Mouse (Mus musculus) heart, embryonic 12.5 days (tissue): ENCODE data around the gene Lrrc4b. TPM values are rescaled to one million over a fixed set of nuclear protein-coding genes. Genes with fewer than 3 reads are reported as not detected.

Experiments
- ATAC-seq: fragments of 200-750 bp; cut with Nextera tagmentation; 2 replicates; pipeline ENCODE4 v1.8.0; 2017; ENCODE audit warnings: moderate TSS enrichment, moderate library complexity; ENCODE audit not compliant: insufficient number of reproducible peaks, low FRiP score
- H3K27ac ChIP-seq: fragments of 300-500 bp; sonication (generic); 2 replicates; pipeline ENCODE4 v1.5.1; 2016; ENCODE audit warnings: mild to moderate bottlenecking, moderate library complexity; ENCODE audit not compliant: poor library complexity, severe bottlenecking
- H3K27me3 ChIP-seq: fragments of 300-500 bp; sonication (generic); replicated peaks from 2 replicates; pipeline ENCODE4 v1.6.1; 2016; ENCODE audit warnings: mild to moderate bottlenecking, moderate library complexity
- H3K36me3 ChIP-seq: fragments of 300-500 bp; sonication (generic); 2 replicates; pipeline ENCODE4 v1.6.1; 2016; ENCODE audit warnings: mild to moderate bottlenecking, moderate library complexity
- H3K4me1 ChIP-seq: fragments of 300-500 bp; sonication (generic); replicated peaks from 2 replicates; pipeline ENCODE4 v1.6.1; 2016; ENCODE audit warnings: mild to moderate bottlenecking
- H3K4me2 ChIP-seq: fragments of 300-500 bp; sonication (generic); 2 replicates; pipeline ENCODE4 v1.6.1; 2016; ENCODE audit warnings: mild to moderate bottlenecking, moderate library complexity
- H3K4me3 ChIP-seq: fragments of 300-500 bp; sonication (generic); 2 replicates; pipeline ENCODE4 v1.5.1; 2016; ENCODE audit warnings: mild to moderate bottlenecking
- H3K9ac ChIP-seq: fragments of 300-500 bp; sonication (generic); 2 replicates; pipeline ENCODE4 v1.6.1; 2016; ENCODE audit warnings: mild to moderate bottlenecking, moderate library complexity
- H3K9me3 ChIP-seq: fragments of 300-500 bp; sonication (generic); replicated peaks from 2 replicates; pipeline ENCODE4 v1.6.1; 2016; ENCODE audit warnings: mild to moderate bottlenecking, moderate library complexity
- WGBS: fragments of 180-500 bp; shearing (Covaris S2); methylation state at CpG from one replicate; pipeline ENCODE4 v1.1.7; 2016; 5-methylcytosine and 5-hydroxymethylcytosine counted together
- polyA plus RNA-seq: library from polyadenylated mRNA; unstranded; fragments of >200 nt; fragmentation: Nextera tagmentation; extraction: Ambion mirVana; gene quantifications from 2 replicates; pipeline ENCODE4 v1.2.1, GENCODE M21; 2016

The Lrrc4b gene
- polyA plus RNA-seq, 1 experiment from 2014 or later, result 2.3 TPM

DNA sequence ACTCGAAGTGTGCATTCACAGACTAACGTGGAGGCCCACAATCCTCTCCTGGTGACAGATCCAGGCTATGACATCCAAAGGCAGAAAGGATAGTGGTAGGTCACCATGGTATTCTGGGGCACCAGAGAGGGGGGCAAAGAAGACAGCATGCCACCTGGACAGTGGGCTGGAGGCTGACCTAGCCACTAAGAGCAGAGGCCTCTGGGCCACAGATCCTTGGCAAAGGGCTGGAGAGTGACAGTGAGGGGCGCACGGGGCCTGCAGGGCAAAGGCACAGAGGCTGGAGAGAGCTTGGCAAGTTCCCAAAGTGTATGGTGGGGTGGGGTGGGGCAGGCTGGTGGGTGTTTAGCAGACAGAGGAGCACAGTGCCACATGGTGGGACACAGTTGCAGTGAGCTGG lies 61.5 kb downstream of the Lrrc4b start:
- peak overlapping the region; percentile 1; the same call in 1 of the 2 replicates for H3K9ac ChIP-seq
- no peaks in the 10 kb centered on the region for H3K9me3 ChIP-seq
- no peak overlapping the region for H3K4me3 ChIP-seq
- H3K36me3 ChIP-seq, result peaks cover 54% of the 10 kb centered on the region
- no peak for ATAC-seq
- no peaks in the 10 kb centered on the region for H3K27me3 ChIP-seq
- no peak overlapping the region for H3K27ac ChIP-seq
- 87% methylated on average over 4 of the region's 4 CpGs for WGBS
- no peak overlapping the region for H3K4me2 ChIP-seq
- peaks cover 14% of the 10 kb centered on the region for H3K4me1 ChIP-seq

- WGBS, result 94% methylated on average over 5 of the region's 5 CpGs
- no peak for ATAC-seq
These were observed 62.6 kb downstream of the Lrrc4b start for GRCm38 (mm10) chr7:44491391-44491790.

DNA sequence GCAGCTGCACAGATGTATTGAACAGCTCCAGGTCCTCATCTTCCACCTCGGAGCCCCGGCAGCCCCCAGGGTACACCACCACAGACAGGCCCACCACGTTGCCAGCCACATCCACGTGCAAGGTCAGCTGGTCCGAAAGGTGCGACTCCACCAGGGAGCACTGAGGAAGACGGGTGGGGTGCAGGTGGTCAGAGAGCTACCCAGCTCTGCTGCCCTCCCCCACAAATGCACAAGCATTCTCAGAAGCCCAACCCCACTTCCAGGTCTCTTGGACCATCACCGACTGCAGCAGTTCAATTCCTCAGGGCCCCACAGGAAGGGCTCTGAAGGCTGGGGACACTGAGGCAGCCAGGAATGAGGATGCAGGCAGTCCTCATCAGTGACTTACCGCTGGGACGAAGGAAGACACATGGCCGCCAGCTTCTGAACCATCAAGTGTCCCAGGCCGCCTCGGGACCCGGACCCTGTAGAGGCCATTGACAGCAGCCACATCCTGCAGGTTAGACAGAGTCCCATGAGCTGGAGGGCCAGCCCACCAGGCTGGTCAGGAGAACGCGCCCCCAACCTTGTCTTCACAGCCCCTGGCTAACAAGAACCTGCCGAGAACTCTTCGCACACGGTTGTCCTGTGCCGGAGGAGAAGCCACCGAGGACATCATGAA lies 63.5 kb downstream of the Lrrc4b start:
- H3K9ac ChIP-seq, result no peak overlapping the region
- peaks cover 53% of the 10 kb centered on the region for H3K36me3 ChIP-seq
- WGBS, result 95% methylated on average over 21 of the region's 21 CpGs
- H3K27ac ChIP-seq, result no peak overlapping the region
- no peak overlapping the region for H3K4me2 ChIP-seq
- H3K4me3 ChIP-seq, result no peak overlapping the region
- no peaks in the 10 kb centered on the region for H3K27me3 ChIP-seq
- ATAC-seq, result no peak
- H3K9me3 ChIP-seq, result no peaks in the 10 kb centered on the region
- peaks cover 13% of the 10 kb centered on the region for H3K4me1 ChIP-seq

More at GRCm38 (mm10) chr7:44491391-44491790, 62.6 kb downstream of the Lrrc4b start:
- Histone ChIP-seq H3K9ac (no peak overlapping the region), H3K36me3 (peaks cover 53% of the 10 kb centered on the region), H3K4me1 (peaks cover 13% of the 10 kb centered on the region), H3K27me3 (no peaks in the 10 kb centered on the region), H3K9me3 (no peaks in the 10 kb centered on the region), H3K27ac (no peak overlapping the region), H3K4me3 (no peak overlapping the region), H3K4me2 (no peak overlapping the region)

- H3K4me2 ChIP-seq, result no peak overlapping the region
- no peaks in the 10 kb centered on the region for H3K9me3 ChIP-seq
- H3K27ac ChIP-seq, result no peak overlapping the region
- ATAC-seq, result no peak
- 91% methylated on average over 12 of the region's 12 CpGs for WGBS
- H3K27me3 ChIP-seq, result peaks cover 13% of the 10 kb centered on the region
- H3K9ac ChIP-seq, result no peak overlapping the region
- H3K4me1 ChIP-seq, result peaks cover 13% of the 10 kb centered on the region
- H3K36me3 ChIP-seq, result peaks cover 46% of the 10 kb centered on the region
- no peak overlapping the region for H3K4me3 ChIP-seq
These were observed 65.9 kb downstream of the Lrrc4b start for GRCm38 (mm10) chr7:44494681-44495080.

- Histone ChIP-seq H3K4me2 (peak overlapping the region; percentile 75), H3K4me1 (peaks cover 13% of the 10 kb centered on the region), H3K27ac (no peak overlapping the region), H3K27me3 (peaks cover 16% of the 10 kb centered on the region), H3K9ac (peak overlapping the region; percentile 83; the same call in 1 of the 2 replicates), H3K36me3 (peaks cover 42% of the 10 kb centered on the region), H3K9me3 (no peaks in the 10 kb centered on the region), H3K4me3 (peak overlapping the region; percentile 72)
- ATAC-seq, result no peak
- 84% methylated on average over 7 of the region's 7 CpGs for WGBS
These were observed 66.3 kb downstream of the Lrrc4b start for GRCm38 (mm10) chr7:44495086-44495485.

DNA sequence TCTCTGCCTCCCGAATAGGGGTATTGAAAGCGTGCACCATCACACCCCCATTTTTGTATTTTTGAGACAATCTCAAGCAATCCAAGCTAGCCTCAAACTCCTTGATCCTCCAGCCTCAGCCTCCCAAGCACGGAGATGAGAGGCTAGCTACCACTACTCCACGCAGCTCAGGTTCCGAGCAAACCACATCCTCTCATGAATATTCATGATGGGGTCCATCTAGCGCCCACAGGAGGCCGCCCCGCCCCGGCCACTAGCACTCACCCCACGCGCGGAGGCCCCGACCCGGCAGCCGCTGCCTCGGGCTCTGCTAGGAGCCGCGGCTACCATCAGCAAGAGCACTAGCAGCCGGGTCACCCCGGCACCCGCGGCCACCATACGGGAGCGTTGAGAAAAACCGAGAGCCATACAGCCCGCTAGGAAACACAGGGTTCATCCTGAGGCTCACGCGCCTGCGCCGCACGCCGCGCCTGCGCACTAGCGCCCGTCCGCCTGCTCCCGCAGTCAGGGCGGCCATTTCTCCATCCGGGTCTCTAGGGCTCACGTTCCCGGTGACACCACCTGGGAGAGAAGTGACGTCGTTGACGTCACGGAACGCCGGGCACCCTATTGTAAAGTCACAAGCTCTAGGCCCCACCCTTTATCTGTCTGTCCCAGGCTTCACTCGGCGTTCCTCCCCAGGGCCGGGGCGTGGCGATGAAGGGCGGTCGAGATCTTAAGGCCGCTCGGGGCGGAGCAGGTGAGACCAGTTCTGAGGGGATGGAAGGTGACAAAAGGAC lies 67.4 kb downstream of the Lrrc4b start, which contains the start of the genes Emc10 and Fam71e1:
TSS of gene Emc10 (minus strand) at position 538 of the 779 bp plus-strand sequence.
TSS of gene Fam71e1 (plus strand) at position 590 of the 779 bp plus-strand sequence.
- peak; percentile 96 for ATAC-seq
- Histone ChIP-seq H3K4me2 (peak within 1 kb of the TSS; percentile 75), H3K36me3 (peaks cover 31% of the 10 kb centered on the region), H3K9me3 (no peaks in the 10 kb centered on the region), H3K27me3 (peaks cover 27% of the 10 kb centered on the region), H3K4me3 (peak within 1 kb of the TSS; percentile 72), H3K9ac (peak within 1 kb of the TSS; percentile 83), H3K4me1 (peaks cover 13% of the 10 kb centered on the region), H3K27ac (peak within 1 kb of the TSS; percentile 92)
- WGBS, result 1% methylated on average over 58 of the region's 58 CpGs

DNA sequence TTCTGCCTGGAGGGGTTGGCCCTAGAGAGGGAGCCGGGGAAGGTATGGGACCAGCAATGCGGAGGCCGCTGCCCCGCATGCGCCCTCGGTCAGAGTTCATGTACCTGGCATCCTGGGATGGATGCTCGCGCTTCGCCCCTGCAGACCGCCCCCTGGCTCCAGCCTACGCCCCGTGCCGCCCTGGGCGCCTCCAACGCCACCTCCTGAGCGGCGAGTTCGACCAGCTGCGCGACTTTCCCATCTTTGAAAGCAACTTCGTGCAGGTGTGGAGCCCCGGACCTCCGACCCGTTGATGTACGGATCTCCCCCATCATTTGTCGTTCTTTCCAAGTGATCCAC lies 67.9 kb downstream of the Lrrc4b start:
- Histone ChIP-seq H3K9me3 (no peaks in the 10 kb centered on the region), H3K27me3 (peaks cover 28% of the 10 kb centered on the region), H3K27ac (peak overlapping the region; percentile 68), H3K9ac (peak overlapping the region; percentile 69), H3K4me1 (peaks cover 13% of the 10 kb centered on the region), H3K36me3 (peaks cover 26% of the 10 kb centered on the region), H3K4me3 (peak overlapping the region; percentile 72), H3K4me2 (peak overlapping the region; percentile 75)
- under 1% methylated on average over 26 of the region's 26 CpGs for WGBS
- peak; percentile 65 for ATAC-seq

DNA sequence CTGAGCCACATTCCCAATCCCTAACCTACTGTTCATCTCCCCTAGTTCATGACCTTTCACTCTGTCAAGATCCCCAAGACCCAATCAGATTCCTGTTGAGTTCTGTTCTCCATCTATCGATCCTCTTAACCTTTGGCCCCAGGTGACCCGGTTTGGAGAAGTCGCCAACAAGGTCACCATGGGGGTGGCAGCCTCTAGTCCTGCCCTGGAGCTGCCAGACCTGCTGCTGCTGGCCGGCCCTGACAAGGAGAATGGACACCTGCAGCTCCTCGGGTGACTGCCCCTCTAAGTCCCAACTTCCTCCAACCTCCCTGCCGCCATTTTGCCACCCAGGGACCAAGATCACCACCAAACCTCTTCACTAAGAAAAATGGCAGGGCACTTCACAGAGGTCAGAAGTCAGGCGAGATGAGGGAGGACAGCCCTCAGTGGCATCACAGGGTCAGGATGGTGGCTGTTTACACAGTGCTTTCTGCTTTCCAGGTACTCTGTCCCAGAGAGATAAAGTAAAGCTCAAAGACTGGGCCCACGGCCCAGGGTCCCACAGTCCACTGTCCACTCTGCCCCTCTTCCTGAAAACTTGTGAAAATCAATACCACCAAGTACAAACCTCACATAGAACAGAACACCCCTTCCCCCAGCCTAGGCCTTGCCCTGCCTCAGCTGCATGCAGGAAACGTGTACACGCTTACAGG lies 68.7 kb downstream of the Lrrc4b start:
- no peak for ATAC-seq
- H3K4me1 ChIP-seq, result peaks cover 13% of the 10 kb centered on the region
- H3K9me3 ChIP-seq, result no peaks in the 10 kb centered on the region
- H3K27me3 ChIP-seq, result peaks cover 28% of the 10 kb centered on the region
- peak overlapping the region; percentile 75 for H3K4me2 ChIP-seq
- no peak overlapping the region for H3K27ac ChIP-seq
- H3K36me3 ChIP-seq, result peaks cover 18% of the 10 kb centered on the region
- H3K9ac ChIP-seq, result no peak overlapping the region
- 81% methylated on average over 10 of the region's 10 CpGs for WGBS
- peak overlapping the region; percentile 72 for H3K4me3 ChIP-seq

- H3K9ac ChIP-seq, result no peak overlapping the region
- H3K27ac ChIP-seq, result no peak overlapping the region
- no peak overlapping the region for H3K4me3 ChIP-seq
- no peak overlapping the region for H3K4me2 ChIP-seq
- H3K27me3 ChIP-seq, result peaks cover 34% of the 10 kb centered on the region
- H3K9me3 ChIP-seq, result no peaks in the 10 kb centered on the region
- 59% methylated on average over 1 of the region's 1 CpGs for WGBS
- peaks cover 13% of the 10 kb centered on the region for H3K4me1 ChIP-seq
- H3K36me3 ChIP-seq, result peaks cover 6% of the 10 kb centered on the region; the same call in 1 of the 2 replicates
- ATAC-seq, result no peak
These were observed 70.1 kb downstream of the Lrrc4b start for GRCm38 (mm10) chr7:44498922-44499321.

DNA sequence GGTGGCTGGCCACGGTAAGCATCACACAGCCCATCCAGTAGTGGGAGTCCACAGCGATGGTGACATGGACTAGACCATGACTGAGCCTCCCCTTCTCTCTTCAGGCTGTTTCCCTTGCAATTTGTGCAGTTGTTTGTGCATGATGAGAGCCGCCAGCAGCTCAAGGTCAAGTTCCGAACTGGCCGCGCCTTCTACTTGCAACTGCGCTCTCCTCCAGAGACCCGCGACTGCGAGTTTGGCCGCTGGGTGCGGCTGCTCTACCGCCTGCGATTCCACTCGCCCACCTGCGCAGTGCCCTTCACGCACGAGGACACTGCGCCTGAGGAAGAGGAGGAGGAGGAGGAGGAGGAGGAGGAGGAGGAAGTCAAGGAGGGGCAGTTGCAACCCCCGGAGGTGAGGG lies 71.2 kb downstream of the Lrrc4b start:
- H3K4me2 ChIP-seq, result no peak overlapping the region
- no peak overlapping the region for H3K4me3 ChIP-seq
- peaks cover 34% of the 10 kb centered on the region for H3K27me3 ChIP-seq
- no peak overlapping the region for H3K27ac ChIP-seq
- WGBS, result 37% methylated on average over 20 of the region's 20 CpGs
- ATAC-seq, result no peak
- H3K4me1 ChIP-seq, result peaks cover 8% of the 10 kb centered on the region
- H3K36me3 ChIP-seq, result no peaks in the 10 kb centered on the region
- no peak overlapping the region for H3K9ac ChIP-seq
- H3K9me3 ChIP-seq, result no peaks in the 10 kb centered on the region

GRCm38 (mm10) chr7:44501563-44502115 lies 72.8 kb downstream of the Lrrc4b start:
- H3K27me3 ChIP-seq, result peaks cover 34% of the 10 kb centered on the region
- no peak overlapping the region for H3K4me3 ChIP-seq
- WGBS, result 39% methylated on average over 5 of the region's 5 CpGs
- H3K27ac ChIP-seq, result no peak overlapping the region
- H3K4me2 ChIP-seq, result no peak overlapping the region
- peak; percentile 49; the same call in 1 of the 2 replicates for ATAC-seq
- no peaks in the 10 kb centered on the region for H3K9me3 ChIP-seq
- no peaks in the 10 kb centered on the region for H3K36me3 ChIP-seq
- no peak overlapping the region for H3K9ac ChIP-seq
- H3K4me1 ChIP-seq, result no peaks in the 10 kb centered on the region
